Mouse (Mus musculus): Measurements from ENCODE around the gene Ctc1. TPM values are rescaled to one million over a fixed set of nuclear protein-coding genes. Genes with fewer than 3 reads are reported as not detected.

The Ctc1 gene
- total RNA-seq, 2 experiments from 2014 or later = 21.9 to 23.1 TPM

- no peak for DNase-seq (ENCODE audit: low spot score in 2 of 2)
These were observed 69.9 kb downstream of the Ctc1 start for GRCm38 (mm10) chr11:69085608-69086007.

Small RNA genes within 50 kb of the gene (microRNA-seq; reads per million reads assigned to microRNA genes)
- gene Mir3062 = not detected

Other genes with a start within 250 kb of the Ctc1 start
- gene Ndel1, start 144.1 kb upstream of the Ctc1 start, total RNA-seq (2021) = 10 to 100 TPM; 76.4 to 86.4 TPM
- under 1 TPM in 1 of 2 experiments, not detected in 1; 0.07 TPM for gene Rnf222, start 127.4 kb upstream of the Ctc1 start, total RNA-seq (2021)
- 1,000 to 10,000 TPM; 1,219 to 1,338 TPM for gene Rpl26, start 114.3 kb upstream of the Ctc1 start, total RNA-seq (2021)
- gene Odf4, start 88.8 kb upstream of the Ctc1 start, total RNA-seq (2021) = not detected
- gene Arhgef15, start 58.4 kb upstream of the Ctc1 start, total RNA-seq (2021) = 10 to 100 TPM; 16.9 to 19.0 TPM
- gene Slc25a35, start 47.8 kb upstream of the Ctc1 start, total RNA-seq (2021) = 1 to 10 TPM; 1.1 to 2.7 TPM
- gene Rangrf, start 40.7 kb upstream of the Ctc1 start, total RNA-seq (2021) = 10 to 100 TPM; 23.5 to 25.1 TPM
- gene Pfas, start 7.5 kb upstream of the Ctc1 start, total RNA-seq (2021) = 10 to 100 TPM; 14.9 to 16.8 TPM
- gene Aurkb, start 29.7 kb downstream of the Ctc1 start, total RNA-seq (2021) = 10 to 100 TPM; 25.6 TPM
- 10 to 100 TPM; 14.6 to 14.9 TPM for gene Borcs6, start 43.8 kb downstream of the Ctc1 start, total RNA-seq (2021)
- gene Tmem107, start 54.9 kb downstream of the Ctc1 start, total RNA-seq (2021) = 10 to 100 TPM; 11.7 to 14.3 TPM
- 10 to 100 TPM; 61.1 to 70.4 TPM for gene Vamp2, start 72.6 kb downstream of the Ctc1 start, total RNA-seq (2021)
- gene Per1, start 79.3 kb downstream of the Ctc1 start, total RNA-seq (2021) = 10 to 100 TPM; 32.1 to 49.3 TPM
- under 1 TPM; 0.34 to 0.54 TPM for gene Hes7, start 104.5 kb downstream of the Ctc1 start, total RNA-seq (2021)
- under 1 TPM; 0.29 to 0.56 TPM for gene 9130213A22Rik, start 106.7 kb downstream of the Ctc1 start, total RNA-seq (2021)
- gene Aloxe3, start 110.0 kb downstream of the Ctc1 start, total RNA-seq (2021) = under 1 TPM in 1 of 2 experiments, not detected in 1; 0.23 TPM
- not detected for gene Alox12b, start 141.1 kb downstream of the Ctc1 start, total RNA-seq (2021)
- not detected for gene Alox8, start 181.9 kb downstream of the Ctc1 start, total RNA-seq (2021)
- gene Gucy2e, start 221.1 kb downstream of the Ctc1 start, total RNA-seq (2021) = not detected

All from gastrocnemius, postnatal 4 days (tissue).